Mouse (Mus musculus): ENCODE data around the gene Mbd6. TPM values are rescaled to one million over a fixed set of nuclear protein-coding genes. Genes with fewer than 3 reads are reported as not detected.

Mbd6 gene
- total and polyA plus RNA-seq, 2 experiments, result 1.0 to 19.2 TPM

DNA sequence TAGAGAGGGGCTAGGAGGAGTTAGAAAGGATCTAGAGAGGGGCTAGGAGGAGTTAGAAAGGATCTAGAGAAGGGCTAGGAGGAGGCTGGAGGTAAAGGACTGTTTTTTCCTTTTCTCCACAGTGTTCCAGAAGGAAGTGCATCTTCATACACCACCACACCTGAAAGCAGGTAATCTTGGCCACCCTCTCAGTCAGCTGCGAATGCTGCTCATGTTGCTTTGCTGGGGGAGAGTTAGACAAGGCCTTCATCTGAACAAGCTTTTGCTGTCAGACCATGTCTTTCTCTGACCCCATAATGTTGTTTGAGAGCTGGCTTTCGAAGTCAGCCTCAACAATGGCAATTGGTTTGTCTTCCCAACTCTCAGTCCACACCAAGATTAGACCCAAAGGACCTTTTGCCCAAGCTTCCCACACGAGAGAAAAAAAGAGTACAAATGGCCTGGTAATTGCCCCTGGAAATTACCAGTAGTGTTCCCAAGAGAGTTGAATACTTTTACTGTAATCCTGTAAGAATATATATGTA, 4.8 kb upstream of the Mbd6 start:
- WGBS, result 78% methylated on average over 3 of the region's 3 CpGs
- Histone ChIP-seq H3K27me3 (ENCODE audit: control insufficient read depth, insufficient read depth, low read length) (no peaks in the 10 kb centered on the region), H3K9ac (ENCODE audit: low read depth, low read length) (no peak overlapping the region), H3K27ac (replicated peaks; ENCODE audit: insufficient read depth, low read depth, low read length) (no peak overlapping the region), H3K4me3 (ENCODE audit: insufficient read depth, low read depth, low read length) (no peak overlapping the region), H3K36me3 (ENCODE audit: control insufficient read depth, insufficient read depth, low read length) (peaks cover 35% of the 10 kb centered on the region), H3K79me2 (ENCODE audit: control insufficient read depth, insufficient read depth, low read length) (peaks cover 4% of the 10 kb centered on the region; the same call in 1 of the 2 replicates), H3K4me1 (ENCODE audit: control insufficient read depth, insufficient read depth, low read length) (peaks cover 14% of the 10 kb centered on the region; the same call in 1 of the 2 replicates)
- no peak for TF ChIP-seq POLR2A (IDR thresholded peaks at IDR 0.05; ENCODE audit: extremely low read depth, insufficient read depth, low read length)
- no peak for TF ChIP-seq CTCF (IDR thresholded peaks at IDR 0.05; ENCODE audit: low read depth, low read length)
- no peak for DNase-seq (ENCODE audit: extremely low read depth, low read depth, low spot score)

DNA sequence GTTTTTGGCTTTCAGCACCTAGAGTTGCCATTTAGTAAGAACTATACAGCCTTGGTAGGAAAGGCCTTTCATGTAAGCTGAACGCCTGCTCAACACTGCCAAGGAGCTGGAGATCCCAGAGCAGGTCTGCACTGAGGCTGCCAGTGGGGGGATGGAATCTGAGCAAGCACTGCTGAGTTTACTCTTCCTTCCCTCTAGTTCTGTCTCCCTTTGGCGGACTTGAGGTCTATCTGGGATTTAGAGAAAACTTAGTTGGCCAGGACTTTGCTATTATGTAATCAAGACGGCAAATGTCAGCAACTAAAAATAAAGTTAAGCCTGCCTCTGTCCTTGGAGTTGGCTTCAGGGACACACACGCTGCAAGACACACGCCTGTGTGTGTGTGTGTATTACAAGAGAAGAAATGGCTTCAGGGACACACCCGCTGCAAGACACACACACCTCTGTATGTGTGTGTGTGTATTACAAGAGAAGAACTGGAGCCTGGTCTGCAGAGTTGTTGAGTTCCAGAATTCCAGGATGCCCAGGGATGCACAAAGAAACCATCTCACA, 4.2 kb upstream of the Mbd6 start:
- Histone ChIP-seq H3K9ac (ENCODE audit: low read depth, low read length) (peak overlapping the region; percentile 3; the same call in 1 of the 2 replicates), H3K4me3 (ENCODE audit: insufficient read depth, low read depth, low read length) (no peak overlapping the region), H3K4me1 (ENCODE audit: control insufficient read depth, insufficient read depth, low read length) (peaks cover 14% of the 10 kb centered on the region; the same call in 1 of the 2 replicates), H3K27me3 (ENCODE audit: control insufficient read depth, insufficient read depth, low read length) (no peaks in the 10 kb centered on the region), H3K79me2 (ENCODE audit: control insufficient read depth, insufficient read depth, low read length) (peaks cover 4% of the 10 kb centered on the region; the same call in 1 of the 2 replicates), H3K27ac (replicated peaks; ENCODE audit: insufficient read depth, low read depth, low read length) (peak overlapping the region; percentile 1; the same call in 1 of the 2 replicates), H3K36me3 (ENCODE audit: control insufficient read depth, insufficient read depth, low read length) (peaks cover 35% of the 10 kb centered on the region)
- peak; percentile 64 for DNase-seq (ENCODE audit: extremely low read depth, low read depth, low spot score)
- TF ChIP-seq CTCF (IDR thresholded peaks at IDR 0.05; ENCODE audit: low read depth, low read length), result no peak
- TF ChIP-seq POLR2A (IDR thresholded peaks at IDR 0.05; ENCODE audit: extremely low read depth, insufficient read depth, low read length), result no peak
- WGBS, result 21% methylated on average over 6 of the region's 6 CpGs

DNA sequence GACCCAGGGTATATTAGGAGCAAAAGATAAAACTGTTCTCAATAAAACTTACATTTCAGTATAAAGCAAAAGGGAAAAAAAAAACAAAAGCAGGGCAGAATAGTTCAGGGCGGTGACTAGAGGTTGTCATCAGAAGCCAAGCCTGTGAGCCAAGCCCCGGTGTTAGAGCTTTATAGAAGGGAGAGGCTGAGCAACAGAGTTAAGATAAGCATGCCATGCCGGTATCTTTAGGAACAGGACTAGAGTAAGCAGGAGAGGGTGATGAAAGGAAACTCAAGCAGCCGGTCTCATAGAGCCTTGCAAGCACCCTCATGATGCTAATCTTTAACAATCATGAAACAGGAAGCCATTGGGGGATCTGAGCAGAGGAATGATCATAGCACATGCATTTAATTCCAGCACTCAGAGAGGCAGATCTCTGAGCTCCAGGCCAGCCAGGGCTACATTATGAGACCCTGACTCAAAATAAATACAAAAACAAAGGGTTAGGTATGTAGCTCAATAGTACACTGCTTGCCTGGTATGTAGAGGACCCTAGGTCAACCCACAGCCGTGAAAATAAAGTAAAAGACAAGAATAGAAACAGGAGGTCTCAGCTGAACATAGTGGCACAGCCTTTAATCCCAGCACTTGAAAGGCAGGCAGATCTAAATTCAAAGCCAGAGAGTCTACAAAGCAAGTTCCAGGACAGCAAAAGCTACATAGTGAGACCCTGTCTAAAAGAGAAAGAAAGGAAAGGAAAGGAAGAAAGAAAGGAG, 3.2 kb upstream of the Mbd6 start:
- H3K27me3 ChIP-seq (ENCODE audit: control insufficient read depth, insufficient read depth, low read length), result no peaks in the 10 kb centered on the region
- H3K27ac ChIP-seq (replicated peaks; ENCODE audit: insufficient read depth, low read depth, low read length), result no peak overlapping the region
- WGBS, result 7% methylated on average over 5 of the region's 5 CpGs

DNA sequence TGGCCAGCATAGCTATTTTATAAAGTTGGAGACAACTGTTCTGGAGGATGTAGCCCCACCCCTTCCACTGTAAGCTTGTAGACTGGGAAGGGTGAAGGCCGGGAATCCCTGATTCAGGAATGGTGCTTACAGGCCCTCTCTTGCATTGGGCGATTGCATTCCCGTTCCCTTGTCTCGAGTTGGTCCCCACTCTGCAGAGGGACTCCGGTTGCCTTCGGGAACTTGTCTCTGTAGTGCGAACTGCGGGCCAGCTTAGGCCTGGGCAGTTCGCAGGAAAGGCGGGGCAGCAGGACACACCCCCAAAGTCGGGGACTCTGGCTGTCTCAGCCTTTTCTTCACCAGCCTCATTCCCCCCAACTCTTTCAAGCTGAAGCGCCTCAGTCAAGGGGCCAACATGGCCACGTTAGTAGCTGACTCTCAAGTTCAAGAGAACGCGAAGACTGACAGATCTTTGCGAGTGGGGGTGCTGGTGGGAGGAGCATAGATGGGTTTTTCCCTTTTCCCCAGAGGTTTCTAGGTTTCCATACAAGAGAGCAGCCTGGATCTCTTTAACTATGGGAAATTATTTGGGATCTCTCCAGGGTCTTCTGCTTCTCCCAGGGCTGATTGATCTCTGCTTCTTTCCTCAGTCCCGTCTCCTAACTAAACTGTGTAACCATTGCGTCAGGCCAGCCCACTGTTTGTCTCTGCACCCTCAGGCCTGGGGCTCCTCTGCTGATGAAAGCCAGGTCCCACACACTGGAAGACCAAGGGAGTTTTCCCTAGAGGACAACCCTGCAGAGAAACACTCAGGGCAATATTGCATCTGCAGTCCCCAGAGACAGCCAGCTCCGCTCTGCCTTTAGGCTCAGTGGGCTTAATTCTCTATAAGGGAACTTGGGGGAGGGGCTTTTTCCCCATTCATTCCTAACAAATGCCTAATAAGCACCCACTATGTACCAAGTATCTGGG, 2.4 kb upstream of the Mbd6 start:
- Histone ChIP-seq H3K27me3 (ENCODE audit: control insufficient read depth, insufficient read depth, low read length) (no peaks in the 10 kb centered on the region), H3K36me3 (ENCODE audit: control insufficient read depth, insufficient read depth, low read length) (peaks cover 19% of the 10 kb centered on the region), H3K4me3 (ENCODE audit: insufficient read depth, low read depth, low read length) (peak overlapping the region; percentile 74), H3K27ac (replicated peaks; ENCODE audit: insufficient read depth, low read depth, low read length) (peak overlapping the region; percentile 78), H3K4me1 (ENCODE audit: control insufficient read depth, insufficient read depth, low read length) (peaks cover 28% of the 10 kb centered on the region), H3K79me2 (ENCODE audit: control insufficient read depth, insufficient read depth, low read length) (peaks cover 18% of the 10 kb centered on the region; the same call in 1 of the 2 replicates), H3K9ac (ENCODE audit: low read depth, low read length) (peak overlapping the region; percentile 81)
- TF ChIP-seq CTCF (IDR thresholded peaks at IDR 0.05; ENCODE audit: low read depth, low read length), result no peak
- WGBS, result 3% methylated on average over 19 of the region's 19 CpGs
- peak; percentile 42 for DNase-seq (ENCODE audit: extremely low read depth, low read depth, low spot score)

More for the DNA sequence above, 3.2 kb upstream of the Mbd6 start:
- Histone ChIP-seq H3K4me3 (ENCODE audit: insufficient read depth, low read depth, low read length) (no peak overlapping the region), H3K79me2 (ENCODE audit: control insufficient read depth, insufficient read depth, low read length) (peaks cover 11% of the 10 kb centered on the region; the same call in 1 of the 2 replicates), H3K9ac (ENCODE audit: low read depth, low read length) (no peak overlapping the region), H3K36me3 (ENCODE audit: control insufficient read depth, insufficient read depth, low read length) (peaks cover 26% of the 10 kb centered on the region), H3K4me1 (ENCODE audit: control insufficient read depth, insufficient read depth, low read length) (peaks cover 21% of the 10 kb centered on the region)
- no peak for DNase-seq (ENCODE audit: extremely low read depth, low read depth, low spot score)
- TF ChIP-seq CTCF (IDR thresholded peaks at IDR 0.05; ENCODE audit: low read depth, low read length), result no peak
- no peak for TF ChIP-seq POLR2A (IDR thresholded peaks at IDR 0.05; ENCODE audit: extremely low read depth, insufficient read depth, low read length)

DNA sequence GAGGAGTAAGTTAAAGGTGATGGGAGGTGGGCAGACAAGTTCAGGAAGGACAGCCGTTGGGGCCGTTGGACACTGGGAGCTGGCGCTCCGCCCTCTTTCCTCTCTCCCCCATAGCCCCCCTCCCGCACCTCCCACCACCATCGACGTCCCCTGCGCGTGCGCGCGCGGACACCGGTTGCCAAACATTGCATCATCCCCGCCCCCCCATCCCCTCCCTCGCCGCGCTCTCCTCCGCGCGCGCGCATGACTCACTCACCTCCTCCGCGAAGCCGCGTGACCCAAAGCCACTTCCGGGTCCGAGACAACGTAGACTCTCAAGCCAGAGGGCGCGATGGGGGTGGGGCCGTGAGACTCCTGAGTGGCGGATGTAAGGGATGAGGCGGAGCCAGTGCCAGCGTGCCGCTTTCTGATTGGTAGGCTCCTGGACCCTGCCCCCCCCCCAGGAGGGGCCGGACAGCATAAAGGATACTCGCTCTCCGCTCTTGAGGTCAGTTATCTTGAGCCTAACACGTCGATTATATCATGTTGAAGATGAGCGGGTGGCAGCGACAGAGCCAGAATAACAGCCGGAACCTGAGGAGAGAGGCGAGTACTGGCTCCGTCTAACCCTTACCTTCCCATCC, 1.6 kb upstream of the Mbd6 start:
- H3K9ac ChIP-seq (ENCODE audit: low read depth, low read length), result peak overlapping the region; percentile 81
- peak; percentile 95 for DNase-seq (ENCODE audit: extremely low read depth, low read depth, low spot score)
- H3K36me3 ChIP-seq (ENCODE audit: control insufficient read depth, insufficient read depth, low read length), result peaks cover 13% of the 10 kb centered on the region
- no peaks in the 10 kb centered on the region for H3K27me3 ChIP-seq (ENCODE audit: control insufficient read depth, insufficient read depth, low read length)
- peak overlapping the region; percentile 74 for H3K4me3 ChIP-seq (ENCODE audit: insufficient read depth, low read depth, low read length)
- TF ChIP-seq CTCF (IDR thresholded peaks at IDR 0.05; ENCODE audit: low read depth, low read length), result no peak
- TF ChIP-seq POLR2A (IDR thresholded peaks at IDR 0.05; ENCODE audit: extremely low read depth, insufficient read depth, low read length), result peak; percentile 91
- H3K27ac ChIP-seq (replicated peaks; ENCODE audit: insufficient read depth, low read depth, low read length), result peak overlapping the region; percentile 90
- H3K79me2 ChIP-seq (ENCODE audit: control insufficient read depth, insufficient read depth, low read length), result peaks cover 19% of the 10 kb centered on the region; the same call in 1 of the 2 replicates
- peaks cover 28% of the 10 kb centered on the region for H3K4me1 ChIP-seq (ENCODE audit: control insufficient read depth, insufficient read depth, low read length)
- under 1% methylated on average over 42 of the region's 47 CpGs for WGBS

All from liver, adult 2 months (tissue).